Mouse (Mus musculus) heart, postnatal 14 days (tissue): Measurements from ENCODE around the gene Dhrs7c. TPM values are rescaled to one million over a fixed set of nuclear protein-coding genes. Genes with fewer than 3 reads are reported as not detected.

ENCODE experiments used
- DNase-seq, 2 experiments: peaks; one replicate each; pipeline ENCODE4 v3.0.0; 2021 to 2022
- intact Hi-C: fragments of 180-260 bp; cut with DNase I; formaldehyde crosslinking; loops from one replicate; pipeline ENCODE4 v1.15.1; 2025
- total RNA-seq, 2 experiments: library from RNA; stranded (reverse); gene quantifications; 2 replicates each; pipeline ENCODE4 v1.2.3; 2021

The Dhrs7c gene
- total RNA-seq, 2 experiments from 2014 or later = 256 to 271 TPM

GRCm38 (mm10) chr11:67831820-67832219, 33.8 kb downstream of the Dhrs7c start:
- intact Hi-C loops = no loop called here
- DNase-seq = peak in 1 of 2 experiments; percentile 16

- no peak for DNase-seq
- intact Hi-C loops = no loop called here
Measured at GRCm38 (mm10) chr11:67835408-67836078, 37.6 kb downstream of the Dhrs7c start.

DNA sequence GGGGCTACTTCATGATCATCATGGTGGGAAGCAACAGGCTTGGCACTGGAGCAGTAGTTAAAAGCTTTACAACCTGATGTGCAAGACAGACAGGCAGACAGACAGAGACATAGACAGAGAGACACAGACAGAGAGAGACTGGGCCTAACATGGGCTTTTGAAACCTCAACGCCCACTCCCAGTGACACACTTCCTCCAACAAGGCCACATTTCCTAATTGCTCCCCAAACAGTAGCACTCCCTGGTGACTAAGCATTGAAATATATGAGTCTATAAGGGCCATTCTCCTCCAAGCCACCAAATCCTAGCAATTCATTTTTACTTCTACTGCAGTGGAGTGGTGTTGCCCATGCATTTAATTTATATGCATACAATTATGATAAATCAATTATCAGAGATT, 41.8 kb downstream of the Dhrs7c start:
- DNase-seq = no peak
- intact Hi-C loops = no loop called here

- intact Hi-C loops = no loop called here
- DNase-seq = no peak
Measured at GRCm38 (mm10) chr11:67845193-67845592, 47.2 kb downstream of the Dhrs7c start.

DNA sequence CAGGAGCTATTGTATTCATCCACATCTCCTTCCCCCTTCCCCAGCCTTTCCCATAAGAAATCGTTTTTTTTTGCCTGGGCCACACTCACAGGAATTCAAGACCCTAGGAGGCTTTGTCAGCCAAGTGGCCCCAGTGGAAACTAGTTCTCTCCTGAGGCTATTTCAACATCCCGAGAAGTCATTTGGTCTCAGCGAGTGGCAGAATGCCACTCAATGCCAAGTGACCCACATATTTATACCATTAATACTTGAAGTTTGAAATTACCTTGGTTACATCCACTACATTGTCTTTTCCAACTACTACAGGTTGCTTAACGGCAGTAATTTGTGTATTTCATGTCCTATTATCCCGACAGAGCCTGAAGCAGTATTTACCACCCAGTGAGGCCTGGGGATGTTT, 53.8 kb downstream of the Dhrs7c start:
- intact Hi-C loops = no loop called here
- no peak for DNase-seq

GRCm38 (mm10) chr11:67853996-67854395, 56.0 kb downstream of the Dhrs7c start:
- intact Hi-C loops = loop anchor here (2.0 kb wide), 1 partner anchor 33 kb away; no protein-coding TSS in a partner anchor
- no peak for DNase-seq

GRCm38 (mm10) chr11:67855035-67855434, 57.0 kb downstream of the Dhrs7c start:
- intact Hi-C loops = loop anchor here (2.0 to 5.0 kb wide), 2 partner anchors 34 to 98 kb away; no protein-coding TSS in a partner anchor
- peak; percentile 49 to 69 for DNase-seq

DNA sequence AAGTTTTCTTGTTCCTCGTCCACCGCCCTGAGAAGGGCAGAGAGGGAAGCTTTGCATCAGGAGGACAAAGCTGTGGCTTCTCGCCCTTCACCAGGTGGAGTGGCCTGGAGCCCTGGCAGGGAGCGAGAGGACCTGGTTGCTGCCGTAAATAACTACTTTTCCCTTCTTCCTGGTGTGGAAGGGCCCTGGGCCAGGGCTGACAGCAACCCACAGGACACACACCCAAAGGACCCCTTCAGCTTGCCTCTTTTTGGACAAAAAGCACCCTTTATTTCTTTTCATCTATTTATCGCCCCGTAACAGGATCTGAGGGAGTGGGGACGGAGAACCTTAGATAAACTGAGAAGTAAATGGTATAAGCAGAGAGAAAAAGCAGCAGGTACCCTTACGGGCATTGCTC, 60.5 kb downstream of the Dhrs7c start:
- intact Hi-C loops = loop anchor here (5.0 kb wide), 1 partner anchor 101 kb away; no protein-coding TSS in a partner anchor

GRCm38 (mm10) chr11:67860743-67861398, 62.9 kb downstream of the Dhrs7c start:
- DNase-seq = no peak
- intact Hi-C loops = no loop called here

More for the DNA sequence above, 60.5 kb downstream of the Dhrs7c start:
- no peak for DNase-seq

DNA sequence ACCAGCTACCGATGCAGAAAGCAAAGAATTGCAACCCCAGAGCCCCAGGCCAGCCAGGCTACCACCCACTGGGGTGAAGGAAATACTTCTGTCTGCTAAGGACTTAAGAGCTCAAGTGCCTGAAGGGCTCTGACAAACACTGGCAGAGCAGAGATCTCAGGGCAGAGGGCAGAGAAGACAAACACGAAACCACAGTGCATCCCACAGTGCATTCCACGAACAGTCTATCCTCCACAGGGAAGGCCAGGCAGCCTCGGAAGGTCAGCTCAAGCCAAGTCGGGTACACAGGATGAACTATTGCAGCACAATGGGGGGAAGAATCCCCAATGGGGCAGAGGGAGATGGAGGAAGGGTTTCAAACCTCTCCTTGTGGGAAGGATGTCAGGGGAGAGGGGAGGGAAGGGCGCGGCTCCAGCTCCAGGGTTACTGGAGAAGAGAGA, 63.4 kb downstream of the Dhrs7c start:
- peak in 1 of 2 experiments; percentile 11 for DNase-seq
- intact Hi-C loops = no loop called here

- intact Hi-C loops = no loop called here
- no peak for DNase-seq
Measured at GRCm38 (mm10) chr11:67865100-67865499, 67.1 kb downstream of the Dhrs7c start.

Other genes with a start within 250 kb of the Dhrs7c start
- gene Rcvrn, start 102.9 kb upstream of the Dhrs7c start, total RNA-seq = not detected
- not detected for gene Glp2r, start 27.0 kb upstream of the Dhrs7c start, total RNA-seq
- gene Gsg1l2, start 23.6 kb upstream of the Dhrs7c start, total RNA-seq = not detected
- 1 to 10 TPM; 3.3 to 3.4 TPM for gene Usp43, start 124.0 kb downstream of the Dhrs7c start, total RNA-seq
- gene Cfap52, start 167.5 kb downstream of the Dhrs7c start, total RNA-seq = under 1 TPM; 0.27 to 0.41 TPM
- gene Stx8, start 168.0 kb downstream of the Dhrs7c start, total RNA-seq = 10 to 100 TPM; 26.5 to 27.8 TPM